Mouse (Mus musculus): Measurements from ENCODE around the gene Nectin1.

Gene Nectin1

DNA sequence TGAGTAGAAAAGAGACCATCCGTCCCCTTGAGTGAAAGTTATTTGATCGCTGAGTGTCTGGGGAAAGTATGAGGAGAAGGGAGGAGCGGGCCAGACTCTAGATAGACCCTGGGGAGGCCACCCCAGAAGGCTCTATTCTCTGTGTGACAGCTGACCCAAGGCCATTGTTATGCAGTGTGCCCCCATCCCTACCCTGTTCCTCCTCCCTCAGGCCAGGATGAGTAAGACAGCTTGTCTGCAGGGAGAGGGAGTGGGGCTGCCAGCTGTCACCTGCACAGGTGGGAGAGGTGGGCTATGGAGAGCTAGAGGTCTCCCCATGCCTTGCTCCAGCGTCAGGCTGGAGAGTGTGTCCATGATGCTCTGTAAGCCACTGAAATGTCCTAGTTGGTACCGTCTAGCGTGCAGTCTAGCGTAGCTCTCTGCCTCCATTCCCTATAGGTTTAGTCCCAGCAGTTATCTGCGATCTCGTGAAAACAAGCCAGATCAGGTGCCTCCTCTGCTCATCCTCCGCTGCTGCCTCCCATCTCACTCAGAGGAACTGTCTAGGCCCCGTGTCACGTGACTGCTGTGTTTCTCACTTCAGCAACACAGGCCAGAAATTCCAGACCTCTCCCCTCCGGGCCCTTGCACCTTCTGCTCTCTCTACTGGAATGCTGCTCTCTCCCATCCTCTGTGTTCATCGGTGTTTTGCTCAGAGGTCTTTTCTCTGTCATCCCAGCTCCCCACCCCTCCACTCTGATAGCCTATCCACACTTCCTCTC lies 21.8 kb downstream of the Nectin1 start:
- DNase-seq (ENCODE audit: low spot score), result no peak

DNA sequence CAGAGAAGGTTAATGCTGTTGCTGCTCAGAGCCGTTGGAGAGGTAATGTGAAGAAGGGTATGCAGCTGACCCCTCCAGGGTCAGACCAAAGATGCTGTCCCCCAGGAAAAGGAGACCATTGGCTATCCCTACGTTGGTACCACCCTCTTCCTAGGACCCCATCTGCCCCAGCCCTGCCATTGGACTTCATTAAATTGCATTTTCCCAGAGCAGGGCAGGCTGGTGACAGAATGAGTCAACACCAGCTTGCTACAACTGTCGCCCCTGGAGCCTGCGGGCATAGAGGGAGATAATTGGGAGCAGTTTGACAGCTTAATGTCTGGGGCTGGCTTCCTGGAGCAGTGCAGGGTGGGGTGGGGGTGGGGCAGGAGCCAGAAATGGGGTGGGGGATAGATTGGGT lies 25.0 kb downstream of the Nectin1 start:
- peak; percentile 71 for DNase-seq (ENCODE audit: low spot score)

DNA sequence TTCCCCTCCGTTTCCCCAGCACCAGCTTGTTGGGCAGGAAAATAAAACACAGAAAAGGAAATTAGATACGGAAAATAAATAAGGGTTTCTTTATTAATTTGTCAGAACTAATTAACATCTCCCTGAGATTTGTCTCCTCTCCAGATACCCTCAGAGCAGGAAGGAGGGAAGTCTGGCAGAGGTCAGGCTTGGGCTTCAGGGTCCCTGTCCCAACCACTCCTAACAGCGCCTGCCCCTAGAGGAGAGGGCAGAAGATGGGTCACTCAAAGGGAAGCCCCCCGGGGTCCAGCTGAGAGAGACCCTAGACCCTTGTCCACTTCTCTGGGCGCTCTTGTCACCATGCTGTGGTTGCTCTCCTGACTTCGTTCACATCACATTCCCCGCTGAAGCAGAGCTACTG lies 25.4 kb downstream of the Nectin1 start:
- DNase-seq (ENCODE audit: low spot score), result no peak

DNA sequence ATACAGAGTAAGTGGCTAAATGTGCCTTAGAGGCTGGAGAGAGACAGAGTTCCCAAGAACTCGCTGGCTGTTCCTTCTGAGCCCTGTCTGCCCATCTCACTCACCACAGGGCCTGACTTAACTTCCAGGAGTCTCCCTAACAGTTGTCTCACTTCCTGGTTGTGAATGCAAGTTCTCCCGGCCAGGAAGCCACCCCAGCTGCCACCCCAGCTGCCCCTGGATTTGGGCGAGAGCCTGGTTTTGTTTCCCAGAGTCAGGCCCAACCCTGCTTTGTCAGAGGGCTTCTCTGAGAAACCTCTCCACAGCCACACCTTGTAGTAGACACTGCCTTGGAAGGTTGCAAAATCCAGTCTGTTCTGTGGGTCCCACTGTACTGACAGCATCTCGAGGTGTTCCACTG lies 26.2 kb downstream of the Nectin1 start:
- no peak for DNase-seq (ENCODE audit: low spot score)

DNA sequence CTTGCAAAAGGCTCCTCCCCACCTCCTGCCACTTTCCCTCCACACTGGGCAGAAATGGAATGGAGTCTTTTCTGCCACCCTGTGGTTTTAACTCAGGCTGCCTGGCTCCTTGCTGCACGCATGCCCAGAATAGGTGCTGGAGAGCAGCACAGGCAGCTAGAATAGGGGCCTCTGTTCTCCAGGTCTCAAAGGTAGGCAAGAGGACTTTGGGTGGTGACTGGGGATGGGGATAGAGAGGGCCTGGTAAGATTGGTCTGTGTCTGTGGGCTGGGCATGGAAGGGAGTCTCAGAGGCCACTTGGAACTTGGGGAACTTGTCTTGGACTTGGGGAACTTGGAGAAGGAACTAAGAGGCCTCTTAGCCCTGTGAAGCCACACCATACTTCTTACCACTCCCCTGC lies 27.3 kb downstream of the Nectin1 start:
- DNase-seq (ENCODE audit: low spot score), result no peak

GRCm38 (mm10) chr9:43772460-43772859 lies 28.7 kb downstream of the Nectin1 start:
- DNase-seq (ENCODE audit: low spot score), result no peak

GRCm38 (mm10) chr9:43773521-43773920 lies 29.7 kb downstream of the Nectin1 start:
- DNase-seq (ENCODE audit: low spot score), result no peak

DNA sequence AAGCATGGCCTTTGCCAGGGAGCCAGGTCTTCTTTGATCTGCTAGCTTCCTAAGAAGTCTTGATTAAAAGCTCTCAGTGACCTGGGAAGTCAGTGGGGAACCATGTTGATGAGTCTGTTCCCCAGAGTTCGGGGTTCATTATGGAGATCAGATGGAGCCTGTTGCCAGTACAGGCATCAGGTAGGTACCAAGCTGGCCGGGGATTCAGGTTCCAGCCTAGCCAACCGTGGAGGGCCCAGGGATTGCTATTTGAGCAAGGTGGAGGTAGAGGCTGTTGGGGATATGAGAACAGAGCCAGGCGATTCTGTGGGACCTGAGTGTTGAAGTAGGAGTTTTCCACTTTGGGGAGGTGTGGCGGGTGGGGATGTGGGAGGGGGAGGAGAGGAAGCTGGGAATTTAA lies 30.6 kb downstream of the Nectin1 start:
- no peak for DNase-seq (ENCODE audit: low spot score)

DNA sequence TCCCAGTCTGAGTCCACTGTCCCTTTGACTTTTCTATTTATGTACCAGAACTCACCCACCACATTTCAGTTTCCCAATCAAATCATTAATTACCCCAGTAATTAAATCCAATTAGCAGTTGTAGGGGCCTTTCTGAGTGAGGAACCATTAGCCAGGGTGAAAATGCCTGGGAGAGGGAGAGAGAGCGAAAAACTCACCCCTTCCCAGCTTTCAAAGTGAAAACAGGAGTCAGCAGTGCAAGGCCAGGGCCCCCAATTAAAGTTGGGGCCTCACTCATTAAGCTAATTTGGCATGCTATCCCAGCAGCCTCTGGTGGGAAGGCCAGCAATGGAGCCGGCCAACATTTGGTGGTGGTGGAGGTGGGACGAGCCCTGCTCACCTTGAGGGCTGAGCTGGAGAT lies 32.4 kb downstream of the Nectin1 start:
- no peak for DNase-seq (ENCODE audit: low spot score)

- no peak for DNase-seq (ENCODE audit: low spot score)
Measured at GRCm38 (mm10) chr9:43777362-43778360, 33.9 kb downstream of the Nectin1 start.

- DNase-seq (ENCODE audit: low spot score), result no peak
Measured at GRCm38 (mm10) chr9:43780883-43781282, 37.1 kb downstream of the Nectin1 start.

- no peak for DNase-seq (ENCODE audit: low spot score)
Measured at GRCm38 (mm10) chr9:43782401-43782800, 38.6 kb downstream of the Nectin1 start.

GRCm38 (mm10) chr9:43783959-43784358 lies 40.2 kb downstream of the Nectin1 start:
- no peak for DNase-seq (ENCODE audit: low spot score)

GRCm38 (mm10) chr9:43784841-43785240 lies 41.1 kb downstream of the Nectin1 start:
- no peak for DNase-seq (ENCODE audit: low spot score)

DNA sequence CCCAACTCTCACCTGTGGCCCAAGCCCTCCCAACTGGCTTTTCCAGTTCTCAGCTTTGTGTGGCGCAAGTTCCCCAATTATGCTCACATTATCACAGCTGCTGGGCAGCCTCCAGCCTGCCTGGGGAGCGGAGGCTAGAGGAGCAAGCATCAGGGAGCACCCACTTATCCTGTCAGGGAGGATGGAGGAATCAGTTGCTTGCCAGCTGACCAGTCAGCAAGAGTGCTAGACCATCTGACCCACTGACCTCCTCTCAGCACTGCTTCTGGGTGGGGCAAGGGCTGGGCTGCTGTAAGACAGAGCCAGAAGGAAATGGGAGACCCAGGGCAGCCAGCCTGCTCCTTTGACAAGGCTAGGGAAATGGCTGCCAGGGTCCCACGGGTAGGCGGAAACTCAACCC lies 43.8 kb downstream of the Nectin1 start:
- DNase-seq (ENCODE audit: low spot score), result no peak

DNA sequence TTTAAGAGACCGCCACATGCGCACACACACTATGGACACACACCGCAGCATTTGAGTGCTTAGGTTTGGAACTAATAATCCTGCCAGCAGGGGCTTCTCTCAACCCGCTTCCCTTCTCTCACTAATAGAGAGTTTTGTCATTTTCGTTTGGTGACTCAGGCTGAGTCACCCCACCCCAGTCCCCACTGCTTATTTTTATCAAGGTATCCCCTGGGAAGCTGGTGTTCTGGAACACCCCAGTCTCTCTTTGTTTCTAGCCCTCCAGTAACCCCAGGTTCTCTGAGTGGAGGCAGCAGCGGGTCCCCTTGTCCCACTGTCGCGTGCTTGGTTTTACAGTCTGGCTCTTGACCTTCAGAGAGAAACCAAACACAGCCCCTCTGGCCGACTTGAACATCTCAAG lies 48.9 kb downstream of the Nectin1 start:
- no peak for DNase-seq (ENCODE audit: low spot score)

GRCm38 (mm10) chr9:43793411-43793810 lies 49.6 kb downstream of the Nectin1 start:
- DNase-seq (ENCODE audit: low spot score), result no peak

GRCm38 (mm10) chr9:43796031-43796430 lies 52.2 kb downstream of the Nectin1 start:
- no peak for DNase-seq (ENCODE audit: low spot score)

DNA sequence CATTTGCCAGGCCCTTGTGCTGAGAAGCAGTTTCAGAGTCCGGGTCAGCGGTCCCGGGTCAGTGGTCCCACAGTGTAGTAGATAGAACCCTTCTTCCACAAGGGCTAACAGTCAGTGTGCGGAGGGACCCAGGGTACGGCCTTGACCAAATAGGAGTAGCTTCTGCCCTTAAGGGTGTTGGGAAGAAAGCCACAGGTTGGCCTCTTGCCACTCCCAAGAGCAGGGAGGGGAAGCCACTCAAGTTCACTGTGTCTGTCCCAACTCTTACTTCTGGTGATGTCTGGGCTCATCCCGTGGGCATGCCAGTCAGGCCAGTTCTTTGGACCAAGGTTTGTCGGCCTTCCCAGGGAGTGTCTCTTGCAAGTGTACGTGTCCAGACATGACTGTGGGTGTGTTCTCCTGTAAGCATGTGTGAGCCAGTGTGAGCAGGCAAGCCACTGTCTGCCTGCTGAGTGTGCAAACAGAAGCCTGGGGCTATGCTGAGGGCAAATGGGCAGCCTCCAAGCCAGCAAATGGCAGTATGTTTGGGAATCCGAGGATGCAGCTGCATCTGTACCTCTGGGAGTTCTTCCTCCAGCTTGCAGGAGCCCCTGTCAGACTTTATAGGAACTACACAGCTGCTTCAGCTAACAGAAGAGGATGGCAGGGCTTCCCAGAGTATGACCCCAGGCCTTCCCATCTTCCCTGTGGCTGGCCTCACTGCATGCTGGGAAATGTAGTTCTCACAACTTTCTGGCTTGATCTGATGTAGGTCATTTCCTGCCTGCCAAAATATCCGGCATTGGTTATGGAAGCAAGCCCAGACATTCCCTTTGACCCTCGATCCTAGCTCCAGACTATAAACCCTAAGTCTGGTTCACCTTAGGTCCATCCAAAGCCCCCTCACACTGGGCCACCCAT lies 53.3 kb downstream of the Nectin1 start:
- no peak for DNase-seq (ENCODE audit: low spot score)

GRCm38 (mm10) chr9:43797746-43798145 lies 54.0 kb downstream of the Nectin1 start:
- DNase-seq (ENCODE audit: low spot score), result no peak

DNA sequence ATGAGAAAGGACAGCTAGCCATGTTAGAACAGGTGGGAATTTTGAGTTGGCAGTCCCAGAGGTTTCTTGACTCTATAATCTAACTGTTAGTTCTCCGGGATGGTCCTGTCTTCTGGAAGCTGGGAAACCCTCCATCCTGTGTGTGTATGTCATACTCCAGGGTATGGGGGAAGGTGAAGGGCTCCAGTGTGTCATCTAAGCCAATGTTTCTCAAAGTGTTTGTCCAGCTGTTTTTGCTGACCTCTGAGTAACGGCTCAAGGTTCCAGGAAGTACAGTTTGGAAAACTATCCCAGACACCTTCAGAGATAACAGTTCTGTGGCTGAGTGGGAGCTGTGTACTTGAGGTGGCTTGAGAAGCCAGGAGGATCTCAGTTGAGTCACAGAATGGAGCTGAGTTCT lies 56.7 kb downstream of the Nectin1 start:
- DNase-seq (ENCODE audit: low spot score), result no peak

GRCm38 (mm10) chr9:43801911-43802310 lies 58.1 kb downstream of the Nectin1 start:
- DNase-seq (ENCODE audit: low spot score), result peak; percentile 84
